Mouse (Mus musculus) intestine, embryonic 14.5 days (tissue): ENCODE measurements around the gene Cacnb4. TPM values are rescaled to one million over a fixed set of nuclear protein-coding genes. Genes with fewer than 3 reads are reported as not detected.

ENCODE experiments used
- ATAC-seq: fragments of 200-750 bp; cut with Nextera tagmentation; replicated peaks from 2 replicates; pipeline ENCODE4 v1.8.0; 2017; ENCODE audit warnings: low read depth, moderate number of reproducible peaks, moderate TSS enrichment, moderate library complexity; ENCODE audit not compliant: low FRiP score, low TSS enrichment
- DNase-seq: peaks from one replicate; pipeline ENCODE4 v3.0.0-alpha.2; 2018; ENCODE audit warnings: low spot score
- H3K27ac ChIP-seq: fragments of 300-500 bp; sonication (generic); 2 replicates; pipeline ENCODE4 v1.5.1; 2014; ENCODE audit warnings: low read depth, mild to moderate bottlenecking, control low read depth
- H3K27me3 ChIP-seq: fragments of 300-500 bp; sonication (generic); replicated peaks from 2 replicates; pipeline ENCODE4 v1.6.1; 2014; ENCODE audit warnings: low read length, control low read depth; ENCODE audit not compliant: control insufficient read depth, insufficient read depth
- H3K36me3 ChIP-seq: fragments of 300-500 bp; sonication (generic); 2 replicates; pipeline ENCODE4 v1.6.1; 2014; ENCODE audit warnings: low read length, control low read depth; ENCODE audit not compliant: control insufficient read depth, insufficient read depth
- H3K4me1 ChIP-seq: fragments of 300-500 bp; sonication (generic); replicated peaks from 2 replicates; pipeline ENCODE4 v1.6.1; 2014; ENCODE audit warnings: low read length, control low read depth, mixed read lengths; ENCODE audit not compliant: control insufficient read depth, insufficient read depth
- H3K4me2 ChIP-seq: fragments of 300-500 bp; sonication (generic); 2 replicates; pipeline ENCODE4 v1.6.1; 2014; ENCODE audit warnings: low read length
- H3K4me3 ChIP-seq: fragments of 300-500 bp; sonication (generic); 2 replicates; pipeline ENCODE4 v1.5.1; 2014; ENCODE audit warnings: low read depth, low read length, control low read depth, mixed read lengths
- H3K9ac ChIP-seq: fragments of 300-500 bp; sonication (generic); 2 replicates; pipeline ENCODE4 v1.6.1; 2014; ENCODE audit warnings: mild to moderate bottlenecking, low read length
- H3K9me3 ChIP-seq: fragments of 300-500 bp; sonication (generic); 2 replicates; pipeline ENCODE4 v1.6.1; 2016; ENCODE audit warnings: low read length, control low read depth; ENCODE audit not compliant: control insufficient read depth
- WGBS: fragments of 180-500 bp; shearing (Covaris S2); extraction: QIAGEN DNeasy Blood & Tissue Kit; methylation state at CpG from one replicate; pipeline ENCODE4 v1.1.7; 2014; 5-methylcytosine and 5-hydroxymethylcytosine counted together
- polyA plus RNA-seq: library from polyadenylated mRNA; unstranded; fragments of >200 nt; fragmentation: Nextera tagmentation; extraction: Ambion mirVana; gene quantifications from 2 replicates; pipeline ENCODE4 v1.2.1, GENCODE M21; 2014

Cacnb4 gene
- polyA plus RNA-seq, 1 experiment from 2014 or later: 0.60 TPM

DNA sequence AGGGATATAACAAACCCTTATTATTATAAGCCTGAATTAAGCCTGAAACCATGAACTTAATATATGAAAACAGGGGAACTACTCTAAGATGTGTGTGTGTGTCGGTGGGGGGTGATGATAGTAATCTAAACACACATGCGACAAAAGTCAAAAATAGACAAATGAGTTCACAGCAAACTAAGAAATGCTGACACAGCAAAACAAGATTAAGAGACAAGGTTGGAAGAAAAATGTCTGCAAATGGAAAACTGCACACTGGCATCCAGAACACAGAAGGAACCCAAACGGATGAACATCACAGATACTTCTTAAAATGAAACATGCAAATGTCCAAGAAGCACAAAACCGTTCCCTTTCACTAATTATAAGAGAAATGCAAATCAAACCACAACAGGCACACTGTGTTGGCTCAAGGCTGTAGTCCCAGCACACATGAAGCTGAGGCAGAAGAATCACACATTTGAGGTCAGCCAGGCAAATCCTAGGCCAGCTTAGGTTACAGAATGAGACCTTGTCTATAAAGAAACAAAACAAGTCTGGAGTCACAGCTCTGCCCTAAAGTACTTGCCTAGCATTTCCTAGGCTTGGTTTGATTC lies 236.1 kb downstream of the Cacnb4 start:
- H3K27me3 ChIP-seq: no peaks in the 10 kb centered on the region
- H3K4me1 ChIP-seq: no peaks in the 10 kb centered on the region
- no peak overlapping the region for H3K4me3 ChIP-seq
- H3K36me3 ChIP-seq: no peaks in the 10 kb centered on the region
- no peak overlapping the region for H3K4me2 ChIP-seq
- no peak overlapping the region for H3K27ac ChIP-seq
- WGBS: 78% methylated on average over 4 of the region's 4 CpGs
- no peak overlapping the region for H3K9ac ChIP-seq
- H3K9me3 ChIP-seq: no peaks in the 10 kb centered on the region
- ATAC-seq: no peak
- peak; percentile 4 for DNase-seq

DNA sequence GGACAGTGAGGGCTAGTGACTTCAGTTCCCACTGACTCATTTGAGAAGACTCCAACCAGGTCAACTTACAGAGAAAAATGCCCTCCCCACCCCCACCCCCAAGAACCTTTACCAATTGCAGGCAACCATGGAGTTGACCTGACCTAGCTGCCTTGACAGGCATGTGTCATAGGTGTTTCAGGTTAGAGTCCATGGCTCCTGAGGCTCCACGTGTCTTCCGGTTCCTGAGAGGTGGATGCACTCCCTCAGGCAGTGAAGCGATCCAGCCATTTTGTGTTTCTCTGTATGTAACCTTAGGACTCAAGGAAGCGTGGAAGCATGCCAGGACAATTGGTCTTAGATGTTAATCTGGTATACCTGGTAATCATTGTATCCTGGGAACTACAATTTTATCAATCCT lies 238.2 kb downstream of the Cacnb4 start:
- Histone ChIP-seq H3K27me3 (no peaks in the 10 kb centered on the region), H3K4me3 (no peak overlapping the region), H3K4me1 (no peaks in the 10 kb centered on the region), H3K27ac (no peak overlapping the region), H3K36me3 (no peaks in the 10 kb centered on the region), H3K4me2 (no peak overlapping the region), H3K9me3 (no peaks in the 10 kb centered on the region), H3K9ac (no peak overlapping the region)
- peak; percentile 21 for DNase-seq
- 88% methylated on average over 4 of the region's 4 CpGs for WGBS
- ATAC-seq: no peak

DNA sequence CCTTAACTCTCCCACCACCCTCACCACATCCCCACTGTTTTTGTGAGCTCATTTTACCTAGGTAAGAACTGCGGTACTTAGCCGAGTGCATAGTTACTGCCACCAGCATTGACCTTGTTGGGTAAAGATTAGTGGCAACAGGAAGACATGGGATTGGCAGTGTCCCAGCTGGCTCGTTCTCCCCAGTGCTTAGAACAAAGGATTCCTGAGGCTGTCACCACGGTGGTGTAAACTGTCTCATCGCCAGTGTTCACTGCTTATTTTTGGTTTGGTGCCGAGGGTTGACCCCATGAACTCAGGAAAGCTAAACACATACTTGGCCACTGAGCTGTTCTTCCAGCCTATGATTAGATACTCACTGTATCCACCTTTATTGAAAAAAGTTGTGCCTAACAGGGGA lies 238.6 kb downstream of the Cacnb4 start:
- H3K4me1 ChIP-seq: no peaks in the 10 kb centered on the region
- no peaks in the 10 kb centered on the region for H3K9me3 ChIP-seq
- ATAC-seq: no peak
- H3K27me3 ChIP-seq: no peaks in the 10 kb centered on the region
- DNase-seq: peak; percentile 44
- H3K27ac ChIP-seq: no peak overlapping the region
- no peak overlapping the region for H3K4me2 ChIP-seq
- no peak overlapping the region for H3K9ac ChIP-seq
- WGBS: 50% methylated on average over 6 of the region's 6 CpGs
- H3K4me3 ChIP-seq: no peak overlapping the region
- no peaks in the 10 kb centered on the region for H3K36me3 ChIP-seq

DNA sequence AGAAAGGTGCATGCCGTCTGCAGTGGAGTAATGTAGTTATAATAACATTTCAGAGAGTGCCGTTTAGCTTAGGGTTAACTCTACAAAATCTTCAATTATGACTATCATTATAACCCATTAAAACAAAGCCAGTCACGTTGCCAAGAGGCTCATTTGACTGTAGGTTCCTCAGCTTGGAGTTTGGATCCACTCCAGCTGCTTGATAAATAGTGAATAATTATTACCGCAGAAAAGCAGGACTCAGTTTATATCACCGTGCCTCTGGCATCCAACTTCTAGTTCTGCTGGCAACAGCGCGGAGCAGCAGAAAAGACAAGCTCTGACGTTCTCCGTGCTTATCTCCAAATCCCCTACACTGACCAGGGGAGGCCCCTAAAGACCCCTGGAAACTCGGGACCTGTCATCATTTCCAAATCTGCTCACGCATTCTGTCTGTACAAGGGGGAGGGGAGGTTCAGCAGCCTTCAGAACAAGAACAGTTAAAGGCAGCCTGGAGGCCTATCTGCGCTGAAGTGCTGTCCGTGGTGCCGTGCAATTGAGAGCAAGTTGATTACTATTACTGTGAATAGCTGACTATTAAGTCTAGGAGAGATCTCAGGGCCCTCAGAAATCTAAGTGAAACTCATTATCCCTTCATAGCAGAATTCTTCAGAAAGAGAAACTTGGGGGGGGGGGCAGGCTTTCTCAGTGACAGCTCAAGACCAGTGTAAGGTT lies 240.6 kb downstream of the Cacnb4 start:
- H3K4me2 ChIP-seq: peak overlapping the region; percentile 12
- peak; percentile 46 for DNase-seq
- no peak overlapping the region for H3K27ac ChIP-seq
- H3K27me3 ChIP-seq: no peaks in the 10 kb centered on the region
- WGBS: 52% methylated on average over 14 of the region's 14 CpGs
- H3K9me3 ChIP-seq: no peaks in the 10 kb centered on the region
- H3K4me3 ChIP-seq: no peak overlapping the region
- H3K9ac ChIP-seq: no peak overlapping the region
- ATAC-seq: no peak
- no peaks in the 10 kb centered on the region for H3K36me3 ChIP-seq
- H3K4me1 ChIP-seq: no peaks in the 10 kb centered on the region

DNA sequence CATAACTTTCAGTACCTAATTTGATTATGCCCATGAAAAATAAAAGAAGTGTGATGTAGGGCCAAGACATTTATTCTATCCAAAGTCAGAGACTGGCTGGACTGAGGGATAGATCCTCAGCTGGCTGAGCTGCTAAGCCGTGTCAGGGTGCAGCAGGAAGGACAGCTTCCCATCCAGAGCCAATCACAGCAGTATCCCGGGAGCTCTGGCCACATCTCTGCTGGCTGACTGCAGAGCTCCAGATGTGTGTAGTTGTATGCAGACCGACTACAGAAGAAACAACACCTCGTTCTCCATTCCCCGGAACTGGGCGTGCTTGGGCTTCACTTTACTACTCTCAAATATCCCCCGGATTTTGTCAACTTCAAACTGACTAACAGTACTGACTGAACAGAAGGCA lies 243.3 kb downstream of the Cacnb4 start:
- ATAC-seq (no peak), DNase-seq (no peak)
- Histone ChIP-seq H3K4me2 (no peak overlapping the region), H3K4me1 (no peaks in the 10 kb centered on the region), H3K9ac (no peak overlapping the region), H3K27me3 (no peaks in the 10 kb centered on the region), H3K36me3 (no peaks in the 10 kb centered on the region), H3K4me3 (no peak overlapping the region), H3K27ac (no peak overlapping the region), H3K9me3 (no peaks in the 10 kb centered on the region)
- 56% methylated on average over 7 of the region's 7 CpGs for WGBS

DNA sequence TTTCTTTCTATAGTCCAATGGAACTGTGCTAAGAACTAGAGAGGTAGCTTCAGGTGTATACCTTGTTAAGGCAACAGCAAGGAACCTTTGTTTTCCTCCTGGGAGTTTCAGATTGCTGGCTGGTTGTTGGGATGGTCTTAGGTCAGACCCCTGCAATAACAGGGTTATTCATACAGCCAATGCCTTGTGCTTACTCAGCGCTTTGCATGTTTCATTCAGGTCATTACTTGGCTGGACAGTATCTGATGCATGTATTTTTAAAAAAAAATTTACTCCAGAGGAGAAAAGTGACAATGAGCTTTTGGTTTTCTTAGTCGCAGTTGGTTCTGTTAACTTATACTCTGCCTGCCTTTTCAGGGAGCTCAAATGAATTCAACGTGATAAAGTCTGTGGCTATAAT lies 249.2 kb downstream of the Cacnb4 start:
- ATAC-seq: no peak
- Histone ChIP-seq H3K4me1 (peaks cover 11% of the 10 kb centered on the region), H3K4me3 (no peak overlapping the region), H3K9me3 (no peaks in the 10 kb centered on the region), H3K4me2 (no peak overlapping the region), H3K36me3 (no peaks in the 10 kb centered on the region), H3K27me3 (no peaks in the 10 kb centered on the region), H3K27ac (no peak overlapping the region), H3K9ac (no peak overlapping the region)
- DNase-seq: no peak
- 79% methylated on average over 3 of the region's 3 CpGs for WGBS

DNA sequence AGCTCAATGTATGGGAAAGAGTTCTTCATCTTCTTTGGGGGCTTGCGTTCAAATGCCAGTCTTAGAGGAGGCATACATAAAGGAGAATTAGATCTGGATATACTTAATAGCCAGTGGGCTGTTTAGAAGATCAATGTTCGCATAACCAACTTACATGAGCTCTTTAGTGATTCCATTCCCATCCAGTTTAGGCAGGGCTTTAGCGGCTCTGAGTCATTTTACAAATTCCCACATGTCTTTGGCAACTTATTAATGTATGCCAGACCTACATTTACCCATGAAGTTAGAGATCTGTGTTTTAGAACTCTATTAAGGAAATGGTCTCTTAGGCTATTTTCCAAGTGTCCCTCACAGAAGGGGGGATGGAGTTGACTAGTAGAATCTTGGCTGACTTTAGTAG lies 250.6 kb downstream of the Cacnb4 start:
- no peak overlapping the region for H3K27ac ChIP-seq
- ATAC-seq (no peak), DNase-seq (no peak)
- peak overlapping the region; percentile 78; the same call in 1 of the 2 replicates for H3K4me2 ChIP-seq
- H3K9ac ChIP-seq: no peak overlapping the region
- WGBS: 90% methylated on average over 3 of the region's 3 CpGs
- no peaks in the 10 kb centered on the region for H3K36me3 ChIP-seq
- peaks cover 24% of the 10 kb centered on the region for H3K4me1 ChIP-seq
- no peaks in the 10 kb centered on the region for H3K9me3 ChIP-seq
- H3K4me3 ChIP-seq: peak overlapping the region; percentile 89; the same call in 1 of the 2 replicates
- H3K27me3 ChIP-seq: no peaks in the 10 kb centered on the region

DNA sequence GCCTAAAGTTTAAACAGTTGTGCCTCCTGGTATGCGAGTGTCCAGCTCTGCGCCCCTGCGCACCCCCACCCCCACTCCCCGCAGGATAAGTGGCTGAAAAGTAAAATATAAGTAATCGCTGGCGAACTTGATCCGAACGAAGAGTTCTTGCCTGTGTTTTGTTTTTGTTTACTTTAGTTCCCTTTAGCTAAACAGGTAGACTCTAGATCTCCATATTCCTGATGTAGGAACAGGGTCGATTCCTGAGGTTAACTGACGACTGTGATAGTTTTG lies 251.2 kb downstream of the Cacnb4 start:
- Histone ChIP-seq H3K27ac (peak overlapping the region; percentile 72), H3K4me3 (peak overlapping the region; percentile 89), H3K36me3 (no peaks in the 10 kb centered on the region), H3K9me3 (no peaks in the 10 kb centered on the region), H3K4me2 (peak overlapping the region; percentile 78), H3K4me1 (peaks cover 26% of the 10 kb centered on the region), H3K27me3 (no peaks in the 10 kb centered on the region), H3K9ac (peak overlapping the region; percentile 93)
- WGBS: 10% methylated on average over 10 of the region's 10 CpGs
- DNase-seq (no peak), ATAC-seq (no peak)
